Comparison of ENCODE assay signal across 8 mouse cellular contexts in genomic region chr1:86503906-86504696, GRCm38 (mm10). TPM values are rescaled to one million over a fixed set of nuclear protein-coding genes. Genes with fewer than 3 reads are reported as not detected.
A peak's percentile ranks its signal among the peaks of the same experiment; 100 is the strongest.
DNase-seq lines count a peak whose midpoint lies in the region; ATAC-seq and TF ChIP-seq lines count a peak whose summit lies in the region.

No protein-coding gene starts in this region.

- in situ Hi-C loops in Patski (cut with MboI; ENCODE audit: low pct_unique_long_range_greater_than_20kb), result loop anchor here (5.0 kb wide), 2 partner anchors 33 to 62 kb away; no protein-coding TSS in a partner anchor

- H3K4me1 ChIP-seq in hindbrain, embryonic 15.5 days (replicated peaks), result peaks cover 54% of the 10 kb centered on the region

- DNase-seq in Patski (ENCODE audit: low read depth, low spot score), result peak; percentile 74
- peak; percentile 88 to 94 for DNase-seq in cerebellum, postnatal 4 days (ENCODE audit: low spot score in 2 of 2)
- DNase-seq in gastrocnemius, adult 18-20 months (ENCODE audit: low spot score), result peak; percentile 93
- DNase-seq in left cerebral cortex, adult 18-20 months (ENCODE audit: low spot score in 2 of 2), result peak; percentile 92 to 95
- DNase-seq in lung, postnatal 4 days, result peak; percentile 97 to 99
- peak; percentile 82 for DNase-seq in retina, postnatal 7 days (ENCODE audit: low read depth, low spot score)
- DNase-seq in urinary bladder, adult 18-20 months (ENCODE audit: low spot score in 2 of 2), result peak; percentile 93 to 94

- H3K9me3 ChIP-seq in hindbrain, embryonic 15.5 days, result no peaks in the 10 kb centered on the region

- no peaks in the 10 kb centered on the region for H3K27me3 ChIP-seq in Patski
- no peaks in the 10 kb centered on the region for H3K27me3 ChIP-seq in hindbrain, embryonic 15.5 days

- H3K4me2 ChIP-seq in hindbrain, embryonic 15.5 days, result peak overlapping the region; percentile 81

- peak overlapping the region; percentile 50 for H3K4me3 ChIP-seq in hindbrain, embryonic 15.5 days

- under 1% methylated on average over 63 of the region's 64 CpGs for WGBS in hindbrain, embryonic 15.5 days

- peak overlapping the region; percentile 69 for H3K9ac ChIP-seq in hindbrain, embryonic 15.5 days

- TF ChIP-seq CTCF in Patski (IDR thresholded peaks at IDR 0.05), result no peak

- ATAC-seq in Patski, result peak; percentile 92
- peak; percentile 92 for ATAC-seq in hindbrain, embryonic 15.5 days (ENCODE audit: low FRiP score, low read depth)

- CTCF ChIA-PET in Patski (lab: Charles Lee), result interaction anchor here (1.3 to 25.4 kb wide), 7 partner anchors 11 to 65 kb away, joined by 3 to 307 read pairs (median 7); partner anchors contain the start of gene Ptma

- H3K36me3 ChIP-seq in hindbrain, embryonic 15.5 days, result no peaks in the 10 kb centered on the region

- POLR2A ChIA-PET in Patski (lab: Charles Lee), result interaction anchor here (0.5 to 2.8 kb wide), 7 partner anchors 16 to 38 kb away, joined by 3 to 20 read pairs (median 5); partner anchors contain the start of gene Ptma

- peak overlapping the region; percentile 95 for H3K27ac ChIP-seq in hindbrain, embryonic 15.5 days (replicated peaks)

RNA-seq across cellular contexts. Expression of gene Ptma, which starts 22.4 kb away (rescaled TPM):
- 2,326 TPM for polyA plus RNA-seq in Patski (2021)
- total RNA-seq in gastrocnemius, adult 18-20 months (2021), result 10 to 100 TPM; 64.2 to 99.0 TPM
- polyA plus RNA-seq in hindbrain, embryonic 15.5 days (2015; fragmentation: Nextera tagmentation; extraction: Ambion mirVana), result 1,392 and 1,427 TPM in 2 replicates
- 100 to 1,000 TPM; 356 to 357 TPM for total RNA-seq in left cerebral cortex, adult 18-20 months (2021)

Comparison
In these comparisons a context has a peak if more than half of its experiments do, and no peak if none do; other contexts are left out.
1. Peak in every context shown above with its lines: DNase-seq, ATAC-seq, H3K4me3 ChIP-seq and H3K27ac ChIP-seq.